Mouse (Mus musculus) bone marrow macrophage, adult 2 months (primary cell): ENCODE data around the gene Thnsl2.

Experiments
- CTCF ChIP-seq: IDR thresholded peaks from 2 replicates; pipeline ENCODE4 v1.5.1; 2012; ENCODE audit warnings: low read depth, mild to moderate bottlenecking, low read length, moderate library complexity
- POLR2A ChIP-seq: IDR thresholded peaks from 2 replicates; pipeline ENCODE4 v1.6.1; 2012; ENCODE audit warnings: mild to moderate bottlenecking, low read depth, low read length, borderline replicate concordance

- no peak for TF ChIP-seq CTCF
- TF ChIP-seq POLR2A: no peak
Measured at GRCm38 (mm10) chr6:71081230-71081629, 63.0 kb downstream of the Thnsl2 start.
